Mouse (Mus musculus): Measurements from ENCODE around the gene Fkbp3.
"Not testable (repeated sequence)": the region's sequence is repeated elsewhere in the genome, so short reads cannot be mapped to it uniquely, and the experiment has no call there.

The Fkbp3 gene

GRCm38 (mm10) chr12:65073611-65074178 lies at the start of gene Fkbp3:
Gene Fkbp3 (minus strand): TSS chr12:65074007.
- DNase-seq (ENCODE audit: low read depth), result peak; percentile 99

- no peak for DNase-seq (ENCODE audit: low read depth)
Observed at GRCm38 (mm10) chr12:65119451-65119850, 45.6 kb upstream of the Fkbp3 start.

GRCm38 (mm10) chr12:65118968-65119367 lies 45.2 kb upstream of the Fkbp3 start:
- no peak for DNase-seq (ENCODE audit: low read depth)

- DNase-seq (ENCODE audit: low read depth), result not testable (repeated sequence)
Observed at GRCm38 (mm10) chr12:65114978-65115377, 41.2 kb upstream of the Fkbp3 start.

GRCm38 (mm10) chr12:65113925-65114324 lies 40.1 kb upstream of the Fkbp3 start:
- DNase-seq (ENCODE audit: low read depth), result no peak

- no peak for DNase-seq (ENCODE audit: low read depth)
Observed at GRCm38 (mm10) chr12:65112811-65113210, 39.0 kb upstream of the Fkbp3 start.

- no peak for DNase-seq (ENCODE audit: low read depth)
Observed at GRCm38 (mm10) chr12:65111503-65111902, 37.7 kb upstream of the Fkbp3 start.

- DNase-seq (ENCODE audit: low read depth), result no peak
Observed at GRCm38 (mm10) chr12:65108746-65109145, 34.9 kb upstream of the Fkbp3 start.

GRCm38 (mm10) chr12:65076906-65077305 lies 3.1 kb upstream of the Fkbp3 start:
- DNase-seq (ENCODE audit: low read depth), result no peak

GRCm38 (mm10) chr12:65075733-65076310 lies 2.0 kb upstream of the Fkbp3 start:
- no peak for DNase-seq (ENCODE audit: low read depth)

GRCm38 (mm10) chr12:65075085-65075732 lies 1.4 kb upstream of the Fkbp3 start, which contains the start of gene Fancm:
Gene Fancm (plus strand): TSS chr12:65075603.
- DNase-seq (ENCODE audit: low read depth), result peak; percentile 96

GRCm38 (mm10) chr12:65074651-65075050 lies 844 bp upstream of the Fkbp3 start:
- DNase-seq (ENCODE audit: low read depth), result no peak

- DNase-seq (ENCODE audit: low read depth), result peak; percentile 33
Observed at GRCm38 (mm10) chr12:65072911-65073610, 746 bp downstream of the Fkbp3 start.

- DNase-seq (ENCODE audit: low read depth), result no peak
Observed at GRCm38 (mm10) chr12:65068409-65068808, 5.4 kb downstream of the Fkbp3 start.

GRCm38 (mm10) chr12:65066234-65066633 lies 7.6 kb downstream of the Fkbp3 start:
- no peak for DNase-seq (ENCODE audit: low read depth)

GRCm38 (mm10) chr12:65065241-65065640 lies 8.6 kb downstream of the Fkbp3 start:
- peak; percentile 79 for DNase-seq (ENCODE audit: low read depth)

- DNase-seq (ENCODE audit: low read depth), result no peak
Observed at GRCm38 (mm10) chr12:65061082-65061481, 12.7 kb downstream of the Fkbp3 start.

- no peak for DNase-seq (ENCODE audit: low read depth)
Observed at GRCm38 (mm10) chr12:65058203-65058602, 15.6 kb downstream of the Fkbp3 start.

GRCm38 (mm10) chr12:65048799-65049198 lies 25.0 kb downstream of the Fkbp3 start:
- DNase-seq (ENCODE audit: low read depth), result no peak

GRCm38 (mm10) chr12:65037546-65037937 lies 36.3 kb downstream of the Fkbp3 start:
- peak; percentile 22 for DNase-seq (ENCODE audit: low read depth)

GRCm38 (mm10) chr12:65036892-65037545 lies 36.8 kb downstream of the Fkbp3 start:
- DNase-seq (ENCODE audit: low read depth), result peak; percentile 32

- peak; percentile 95 for DNase-seq (ENCODE audit: low read depth)
Observed at GRCm38 (mm10) chr12:65036190-65036870, 37.5 kb downstream of the Fkbp3 start, which contains the start of gene Prpf39. Gene Prpf39 (plus strand): TSS chr12:65036333.
